Mouse (Mus musculus): Measurements from ENCODE around the gene AC129217.1.

AC129217.1 gene

DNA sequence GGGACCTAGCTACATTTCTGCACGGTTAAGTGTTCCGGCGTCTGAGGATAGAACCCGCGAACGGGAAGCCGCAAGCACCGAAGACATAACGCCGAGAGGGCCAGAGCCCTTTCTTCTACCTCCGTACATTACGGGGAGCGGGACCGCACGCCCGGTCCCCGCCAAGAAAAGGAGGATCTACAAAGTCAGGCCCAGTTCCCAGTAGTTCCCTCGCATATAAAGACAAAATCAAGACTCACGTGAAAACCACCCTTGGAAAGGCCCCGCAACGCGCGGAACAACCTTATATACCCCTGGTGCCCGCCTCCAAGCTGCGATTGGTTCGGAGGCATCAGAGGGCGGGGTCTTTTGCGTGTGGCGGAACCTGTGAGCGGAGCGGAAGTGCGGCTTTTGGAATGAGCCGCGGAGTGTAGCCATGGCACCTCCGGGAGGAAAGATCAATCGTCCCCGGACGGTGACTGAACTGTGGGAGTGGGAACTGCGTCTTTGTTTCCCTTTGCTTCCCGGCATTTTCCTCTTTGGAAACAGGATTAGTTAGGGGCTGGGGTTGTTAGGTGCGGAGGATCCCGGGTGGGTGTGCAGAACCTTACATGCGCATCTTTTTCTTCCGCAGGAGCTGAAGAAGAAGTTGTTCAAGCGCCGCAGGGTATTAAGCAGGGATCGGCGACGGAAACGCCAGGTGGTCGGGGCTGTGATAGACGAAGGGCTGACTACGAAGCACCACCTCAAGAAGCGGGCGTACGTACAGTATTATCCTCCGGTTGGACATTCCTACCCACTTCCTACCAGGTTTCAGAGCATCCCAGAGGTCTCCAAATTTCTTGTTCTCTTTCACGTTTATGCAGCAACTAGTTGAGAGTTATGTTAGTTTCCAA lies 59.2 kb downstream of the AC129217.1 start, which contains the start of the genes 1810009A15Rik and Gm49416:
1810009A15Rik (plus strand) TSS at position 343 of the 875 bp plus-strand sequence.
Gm49416 (plus strand) TSS at position 416 of the 875 bp plus-strand sequence.
- in situ Hi-C loops (cut with MboI; ENCODE audit: low pct_unique_long_range_greater_than_20kb in 1 of 2, low sequenced_read_pairs in 2 of 2, unreplicated experiment in 1 of 2) = no loop called here

All from mouse embryonic stem cell (cell line).